Mouse (Mus musculus): ENCODE results near the gene Trio. TPM values are rescaled to one million over a fixed set of nuclear protein-coding genes. Genes with fewer than 3 reads are reported as not detected.
"Not testable (repeated sequence)": the region's sequence is repeated elsewhere in the genome, so short reads cannot be mapped to it uniquely, and the experiment has no call there.

The Trio gene
- polyA plus RNA-seq, 1 experiment from 2014 or later, result 65.1 TPM

GRCm38 (mm10) chr15:27840125-27840524 lies 185.5 kb downstream of the Trio start:
- Histone ChIP-seq H3K36me3 (ENCODE audit: control insufficient read depth, insufficient read depth, low read length) (peaks cover 48% of the 10 kb centered on the region), H3K27ac (ENCODE audit: low read depth, low read length) (no peak overlapping the region), H3K4me3 (ENCODE audit: low read depth, low read length) (no peak overlapping the region), H3K27me3 (ENCODE audit: control insufficient read depth, insufficient read depth, low read length) (no peaks in the 10 kb centered on the region), H3K4me2 (ENCODE audit: low read depth, low read length) (no peak overlapping the region), H3K9ac (replicated peaks; ENCODE audit: low read depth, low read length) (no peak overlapping the region), H3K4me1 (ENCODE audit: control insufficient read depth, insufficient read depth, low read length) (no peaks in the 10 kb centered on the region), H3K9me3 (ENCODE audit: control insufficient read depth, low read length) (no peaks in the 10 kb centered on the region)
- WGBS, result 84% methylated on average over 6 of the region's 6 CpGs
- ATAC-seq (ENCODE audit: low read depth), result no peak

GRCm38 (mm10) chr15:27831646-27832045 lies 194.0 kb downstream of the Trio start:
- H3K9ac ChIP-seq (replicated peaks; ENCODE audit: low read depth, low read length), result no peak overlapping the region
- 88% methylated on average over 6 of the region's 6 CpGs for WGBS
- ATAC-seq (ENCODE audit: low read depth), result no peak
- no peaks in the 10 kb centered on the region for H3K9me3 ChIP-seq (ENCODE audit: control insufficient read depth, low read length)
- H3K36me3 ChIP-seq (ENCODE audit: control insufficient read depth, insufficient read depth, low read length), result peaks cover 59% of the 10 kb centered on the region
- H3K27me3 ChIP-seq (ENCODE audit: control insufficient read depth, insufficient read depth, low read length), result no peaks in the 10 kb centered on the region
- no peak overlapping the region for H3K27ac ChIP-seq (ENCODE audit: low read depth, low read length)
- no peak overlapping the region for H3K4me2 ChIP-seq (ENCODE audit: low read depth, low read length)
- H3K4me3 ChIP-seq (ENCODE audit: low read depth, low read length), result no peak overlapping the region
- H3K4me1 ChIP-seq (ENCODE audit: control insufficient read depth, insufficient read depth, low read length), result no peaks in the 10 kb centered on the region

- H3K9me3 ChIP-seq (ENCODE audit: control insufficient read depth, low read length), result not testable (repeated sequence)
Measured at GRCm38 (mm10) chr15:27827871-27828270, 197.8 kb downstream of the Trio start.

DNA sequence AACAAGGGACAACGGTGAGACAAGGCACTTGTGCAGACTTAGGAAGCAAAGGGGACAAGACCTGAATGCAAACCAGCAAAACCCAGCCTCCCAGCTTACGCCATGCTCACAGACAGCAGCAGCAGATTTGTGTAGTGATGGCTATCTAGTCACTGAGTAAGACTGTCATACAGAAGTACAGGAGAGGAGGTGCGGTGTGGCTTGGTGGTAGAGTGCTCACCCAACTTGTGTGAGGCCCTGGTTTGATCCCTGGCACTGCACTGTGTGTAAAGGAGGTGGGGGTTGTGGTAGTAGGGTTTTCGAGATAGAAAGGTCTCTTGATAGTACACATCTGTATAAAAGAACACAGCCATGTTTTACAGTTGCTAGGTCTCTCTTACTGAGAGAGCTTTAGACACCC lies 198.8 kb downstream of the Trio start:
- WGBS, result 89% methylated on average over 4 of the region's 4 CpGs
- ATAC-seq (ENCODE audit: low read depth), result no peak

More at GRCm38 (mm10) chr15:27827871-27828270, 197.8 kb downstream of the Trio start:
- ATAC-seq (ENCODE audit: low read depth); H3K4me1 ChIP-seq (ENCODE audit: control insufficient read depth, insufficient read depth, low read length); H3K27me3 ChIP-seq (ENCODE audit: control insufficient read depth, insufficient read depth, low read length); H3K9ac ChIP-seq (replicated peaks; ENCODE audit: low read depth, low read length); H3K27ac ChIP-seq (ENCODE audit: low read depth, low read length); H3K4me2 ChIP-seq (ENCODE audit: low read depth, low read length); H3K4me3 ChIP-seq (ENCODE audit: low read depth, low read length): not testable (repeated sequence)
- WGBS, result 74% methylated on average over 3 of the region's 3 CpGs
- H3K36me3 ChIP-seq (ENCODE audit: control insufficient read depth, insufficient read depth, low read length), result peaks cover 86% of the 10 kb centered on the region

GRCm38 (mm10) chr15:27826048-27826637 lies 199.5 kb downstream of the Trio start:
- WGBS, result 92% methylated on average over 4 of the region's 4 CpGs
- H3K9ac ChIP-seq (replicated peaks; ENCODE audit: low read depth, low read length), result no peak overlapping the region
- no peak overlapping the region for H3K4me2 ChIP-seq (ENCODE audit: low read depth, low read length)
- peaks cover 73% of the 10 kb centered on the region for H3K36me3 ChIP-seq (ENCODE audit: control insufficient read depth, insufficient read depth, low read length)
- no peaks in the 10 kb centered on the region for H3K4me1 ChIP-seq (ENCODE audit: control insufficient read depth, insufficient read depth, low read length)
- no peak overlapping the region for H3K4me3 ChIP-seq (ENCODE audit: low read depth, low read length)
- no peaks in the 10 kb centered on the region for H3K27me3 ChIP-seq (ENCODE audit: control insufficient read depth, insufficient read depth, low read length)
- no peak overlapping the region for H3K27ac ChIP-seq (ENCODE audit: low read depth, low read length)
- H3K9me3 ChIP-seq (ENCODE audit: control insufficient read depth, low read length), result no peaks in the 10 kb centered on the region
- ATAC-seq (ENCODE audit: low read depth), result no peak

More for the DNA sequence above, 198.8 kb downstream of the Trio start:
- no peak overlapping the region for H3K27ac ChIP-seq (ENCODE audit: low read depth, low read length)
- peaks cover 81% of the 10 kb centered on the region for H3K36me3 ChIP-seq (ENCODE audit: control insufficient read depth, insufficient read depth, low read length)
- H3K4me2 ChIP-seq (ENCODE audit: low read depth, low read length), result no peak overlapping the region
- H3K9me3 ChIP-seq (ENCODE audit: control insufficient read depth, low read length), result no peaks in the 10 kb centered on the region
- H3K4me1 ChIP-seq (ENCODE audit: control insufficient read depth, insufficient read depth, low read length), result no peaks in the 10 kb centered on the region
- H3K27me3 ChIP-seq (ENCODE audit: control insufficient read depth, insufficient read depth, low read length), result no peaks in the 10 kb centered on the region
- no peak overlapping the region for H3K9ac ChIP-seq (replicated peaks; ENCODE audit: low read depth, low read length)
- H3K4me3 ChIP-seq (ENCODE audit: low read depth, low read length), result no peak overlapping the region

DNA sequence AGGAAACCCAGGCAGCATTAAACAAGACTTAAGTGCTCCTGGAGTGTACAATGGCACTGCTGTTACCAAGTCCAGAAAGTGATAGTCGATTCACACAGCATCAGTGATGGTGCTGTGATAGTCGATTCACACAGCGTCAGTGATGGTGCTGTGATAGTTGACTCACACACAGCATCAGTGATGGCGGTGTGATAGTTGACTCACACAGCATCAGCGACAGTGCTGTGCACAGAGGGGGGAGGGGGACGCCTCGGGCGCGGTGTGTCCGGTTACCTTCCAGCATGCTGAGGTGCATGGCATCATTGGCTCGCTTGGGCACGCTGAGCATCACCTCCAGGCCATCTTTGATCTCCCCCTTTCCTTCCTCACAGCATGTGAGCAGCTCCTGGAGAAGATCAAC lies 200.3 kb downstream of the Trio start:
- ATAC-seq (ENCODE audit: low read depth), result no peak
- Histone ChIP-seq H3K4me1 (ENCODE audit: control insufficient read depth, insufficient read depth, low read length) (no peaks in the 10 kb centered on the region), H3K4me2 (ENCODE audit: low read depth, low read length) (no peak overlapping the region), H3K36me3 (ENCODE audit: control insufficient read depth, insufficient read depth, low read length) (peaks cover 66% of the 10 kb centered on the region), H3K9me3 (ENCODE audit: control insufficient read depth, low read length) (no peaks in the 10 kb centered on the region), H3K27me3 (ENCODE audit: control insufficient read depth, insufficient read depth, low read length) (no peaks in the 10 kb centered on the region), H3K27ac (ENCODE audit: low read depth, low read length) (no peak overlapping the region), H3K4me3 (ENCODE audit: low read depth, low read length) (no peak overlapping the region), H3K9ac (replicated peaks; ENCODE audit: low read depth, low read length) (no peak overlapping the region)
- 97% methylated on average over 12 of the region's 12 CpGs for WGBS

GRCm38 (mm10) chr15:27823581-27823980 lies 202.1 kb downstream of the Trio start:
- Histone ChIP-seq H3K9ac (replicated peaks; ENCODE audit: low read depth, low read length) (no peak overlapping the region), H3K4me3 (ENCODE audit: low read depth, low read length) (no peak overlapping the region), H3K27me3 (ENCODE audit: control insufficient read depth, insufficient read depth, low read length) (no peaks in the 10 kb centered on the region), H3K36me3 (ENCODE audit: control insufficient read depth, insufficient read depth, low read length) (peaks cover 57% of the 10 kb centered on the region), H3K9me3 (ENCODE audit: control insufficient read depth, low read length) (no peaks in the 10 kb centered on the region), H3K4me1 (ENCODE audit: control insufficient read depth, insufficient read depth, low read length) (no peaks in the 10 kb centered on the region), H3K4me2 (ENCODE audit: low read depth, low read length) (no peak overlapping the region), H3K27ac (ENCODE audit: low read depth, low read length) (no peak overlapping the region)
- 97% methylated on average over 4 of the region's 4 CpGs for WGBS
- ATAC-seq (ENCODE audit: low read depth), result no peak

- Histone ChIP-seq H3K4me2 (ENCODE audit: low read depth, low read length) (no peak overlapping the region), H3K27me3 (ENCODE audit: control insufficient read depth, insufficient read depth, low read length) (no peaks in the 10 kb centered on the region), H3K36me3 (ENCODE audit: control insufficient read depth, insufficient read depth, low read length) (peaks cover 57% of the 10 kb centered on the region), H3K4me3 (ENCODE audit: low read depth, low read length) (no peak overlapping the region), H3K27ac (ENCODE audit: low read depth, low read length) (no peak overlapping the region), H3K9me3 (ENCODE audit: control insufficient read depth, low read length) (no peaks in the 10 kb centered on the region), H3K9ac (replicated peaks; ENCODE audit: low read depth, low read length) (no peak overlapping the region), H3K4me1 (ENCODE audit: control insufficient read depth, insufficient read depth, low read length) (no peaks in the 10 kb centered on the region)
- no peak for ATAC-seq (ENCODE audit: low read depth)
- WGBS, result 97% methylated on average over 4 of the region's 4 CpGs
Measured at GRCm38 (mm10) chr15:27822461-27822860, 203.2 kb downstream of the Trio start.

DNA sequence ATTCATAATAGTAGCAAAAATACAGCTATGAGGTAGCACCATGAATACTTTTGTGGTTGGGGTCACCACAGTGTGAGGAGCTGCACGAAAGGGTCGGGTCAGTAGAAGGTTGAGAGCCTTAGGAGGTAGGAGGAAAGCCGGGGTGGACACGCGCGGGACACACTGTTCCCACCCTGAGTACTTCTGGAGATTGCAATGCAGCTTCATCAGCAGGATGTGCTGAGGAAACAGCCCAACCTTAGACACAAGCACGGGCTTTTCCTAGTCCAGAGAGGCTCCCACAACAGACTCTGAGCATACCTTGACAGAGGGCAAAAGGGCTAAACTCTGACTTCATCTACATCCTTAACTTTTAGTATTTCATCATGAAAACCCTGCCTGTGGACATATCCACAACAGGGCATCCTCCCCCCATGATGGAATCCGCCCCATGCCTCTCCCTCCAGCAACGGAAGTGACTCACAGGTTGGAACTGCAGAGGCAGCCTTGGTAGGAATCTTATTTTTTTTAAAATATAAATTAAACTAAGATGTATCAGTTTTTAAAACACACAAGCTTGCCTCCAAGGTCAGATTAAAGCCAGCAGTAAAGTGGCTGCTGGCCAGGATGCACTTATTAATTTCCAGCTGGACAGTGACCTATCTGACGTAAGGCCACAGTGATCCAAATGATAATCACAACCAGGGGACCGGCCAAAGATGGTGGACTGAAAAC lies 203.8 kb downstream of the Trio start:
- WGBS, result 94% methylated on average over 11 of the region's 11 CpGs
- Histone ChIP-seq H3K4me2 (ENCODE audit: low read depth, low read length) (no peak overlapping the region), H3K27me3 (ENCODE audit: control insufficient read depth, insufficient read depth, low read length) (no peaks in the 10 kb centered on the region), H3K4me3 (ENCODE audit: low read depth, low read length) (no peak overlapping the region), H3K27ac (ENCODE audit: low read depth, low read length) (no peak overlapping the region), H3K4me1 (ENCODE audit: control insufficient read depth, insufficient read depth, low read length) (no peaks in the 10 kb centered on the region), H3K9ac (replicated peaks; ENCODE audit: low read depth, low read length) (no peak overlapping the region), H3K36me3 (ENCODE audit: control insufficient read depth, insufficient read depth, low read length) (peaks cover 57% of the 10 kb centered on the region), H3K9me3 (ENCODE audit: control insufficient read depth, low read length) (no peaks in the 10 kb centered on the region)
- no peak for ATAC-seq (ENCODE audit: low read depth)
